Mouse (Mus musculus): ENCODE measurements around the gene CN725425. TPM values are rescaled to one million over a fixed set of nuclear protein-coding genes. Genes with fewer than 3 reads are reported as not detected.

The CN725425 gene
- total RNA-seq (2023; ENCODE audit: inconsistent age) = not detected in 4 replicates

GRCm38 (mm10) chr15:91199256-91199905 lies at the start of gene CN725425:
CN725425 (plus strand) TSS chr15:91199494.

DNA sequence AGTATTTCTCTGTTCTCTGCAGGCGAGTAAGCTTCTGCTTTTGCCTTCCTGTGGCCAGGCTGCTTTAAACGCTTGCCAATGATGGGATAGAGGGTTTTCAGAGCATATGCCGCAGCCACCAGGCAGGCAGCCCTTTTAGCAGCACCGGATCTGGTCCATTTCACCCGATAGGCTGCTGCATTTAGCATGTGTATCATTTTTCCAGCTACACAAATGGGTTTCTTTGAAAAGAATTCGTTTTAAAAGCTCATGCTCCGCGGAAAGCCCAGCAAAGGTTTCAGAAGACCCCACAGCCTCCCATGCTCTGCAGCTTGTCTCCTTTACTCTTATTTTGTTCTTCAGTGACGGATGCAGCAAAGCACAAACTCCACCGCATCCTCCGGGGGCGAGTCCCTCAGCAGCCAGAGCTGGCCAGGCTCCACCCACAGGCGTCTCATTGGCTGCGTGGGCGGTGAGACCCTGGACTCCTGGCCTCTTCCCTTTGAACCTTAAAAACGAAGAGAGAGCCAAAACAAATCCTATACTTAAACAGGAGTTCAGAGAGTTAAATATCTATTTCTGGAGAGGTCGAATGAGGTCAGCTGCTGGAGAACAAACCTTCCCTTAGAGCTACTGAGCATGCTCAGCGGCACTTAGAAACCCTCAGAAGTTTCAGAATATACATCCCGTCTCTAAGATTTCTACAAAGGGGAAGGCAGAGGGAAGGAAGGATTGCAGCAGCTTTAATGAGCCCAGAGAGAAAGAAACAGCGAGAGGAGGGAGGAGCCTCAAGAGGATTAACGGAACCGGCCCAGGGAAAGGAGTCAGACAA lies 7.7 kb upstream of the CN725425 start, which contains the start of gene Abcd2:
Gene Abcd2, minus strand, starts transcription at position 388 of the 811 bp plus-strand sequence.

Other genes with a start within 250 kb of the CN725425 start
- not detected in 4 replicates for gene Kif21a, start 149.5 kb upstream of the CN725425 start, total RNA-seq (2023; ENCODE audit: inconsistent age)
- 0.09 to 0.10 TPM in 2 of 4 replicates, not detected in the others for gene Abcd2, start 7.7 kb upstream of the CN725425 start, total RNA-seq (2023; ENCODE audit: inconsistent age)